Mouse (Mus musculus) myocyte (in vitro differentiated cells): ENCODE data around the gene Zdhhc19.

Experiments used
- CEBPB ChIP-seq: IDR thresholded peaks from 2 replicates; pipeline ENCODE4 v1.6.1; 2011; ENCODE audit warnings: mild to moderate bottlenecking, moderate library complexity; ENCODE audit not compliant: poor library complexity, insufficient read depth, severe bottlenecking
- MAX ChIP-seq: IDR thresholded peaks from one replicate; pipeline ENCODE4 v1.6.1; 2011; ENCODE audit warnings: low read depth, mild to moderate bottlenecking, control low read depth
- MYOD1 ChIP-seq, 3 experiments: IDR thresholded peaks; one replicate each; pipeline ENCODE4 v1.6.1; 2011; ENCODE audit warnings: control low read depth in 2 of 3, low read depth in 2 of 3, mild to moderate bottlenecking in 2 of 3, moderate library complexity in 1 of 3; ENCODE audit not compliant: insufficient read length in 2 of 3, control insufficient read depth in 1 of 3
- POLR2A ChIP-seq: IDR thresholded peaks from one replicate; pipeline ENCODE4 v1.6.1; 2011; ENCODE audit warnings: low read depth, mild to moderate bottlenecking, control low read depth, moderate library complexity; ENCODE audit not compliant: insufficient read length
- POLR2AphosphoS2 ChIP-seq: IDR thresholded peaks from one replicate; pipeline ENCODE4 v1.6.1; 2011; ENCODE audit warnings: low read depth, control low read depth; ENCODE audit not compliant: insufficient read length
- TCF12 ChIP-seq: IDR thresholded peaks from one replicate; pipeline ENCODE4 v1.6.1; 2011; ENCODE audit warnings: mild to moderate bottlenecking, control low read depth; ENCODE audit not compliant: poor library complexity, insufficient read depth, severe bottlenecking
- USF1 ChIP-seq: IDR thresholded peaks from one replicate; pipeline ENCODE4 v1.6.1; 2011; ENCODE audit warnings: low read depth, mild to moderate bottlenecking, control low read depth, moderate library complexity

DNA sequence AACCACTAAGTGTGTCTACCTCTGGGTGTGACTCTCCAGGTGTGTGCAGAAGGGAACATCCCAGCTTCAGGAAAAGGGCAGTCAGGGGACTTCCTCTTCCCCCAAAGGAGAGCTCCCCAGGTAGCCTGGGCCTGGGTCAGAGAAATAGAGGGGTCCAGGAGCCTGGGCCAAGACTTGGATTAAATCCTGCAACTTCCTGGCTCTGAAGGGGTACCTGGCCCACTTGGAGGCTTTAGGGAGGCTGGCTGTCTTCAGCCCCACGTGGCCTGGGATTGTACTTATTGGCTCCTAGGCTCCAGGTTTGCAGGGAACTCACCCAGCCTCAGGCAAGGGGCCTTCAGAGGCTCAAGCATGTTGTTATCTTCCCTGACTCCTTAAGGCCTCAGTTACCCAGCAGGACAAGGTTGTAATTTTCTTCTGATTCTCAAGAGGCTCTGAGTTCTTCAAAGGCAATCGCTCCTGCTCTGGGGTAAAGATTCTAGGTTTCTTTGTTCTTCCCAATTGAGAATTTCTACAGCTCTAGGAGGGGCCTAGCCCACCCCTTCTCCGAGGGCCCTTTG is 12.5 kb downstream of the Zdhhc19 start:
- no peak for TF ChIP-seq POLR2A
- no peak for TF ChIP-seq MAX
- TF ChIP-seq POLR2AphosphoS2: no peak
- no peak for TF ChIP-seq CEBPB
- no peak for TF ChIP-seq MYOD1 (IDR thresholded peaks at IDR 0.05; ENCODE audit: control insufficient read depth in 1 of 3, insufficient read length in 2 of 3, low read depth in 2 of 3)
- TF ChIP-seq USF1: no peak
- TF ChIP-seq TCF12: no peak
